Mouse (Mus musculus): ENCODE results near the gene Casq2. TPM values are rescaled to one million over a fixed set of nuclear protein-coding genes. Genes with fewer than 3 reads are reported as not detected.
A peak's percentile ranks its signal among the peaks of the same experiment; 100 is the strongest.

Casq2 gene
- polyA plus RNA-seq, 1 experiment: 49.1 TPM

DNA sequence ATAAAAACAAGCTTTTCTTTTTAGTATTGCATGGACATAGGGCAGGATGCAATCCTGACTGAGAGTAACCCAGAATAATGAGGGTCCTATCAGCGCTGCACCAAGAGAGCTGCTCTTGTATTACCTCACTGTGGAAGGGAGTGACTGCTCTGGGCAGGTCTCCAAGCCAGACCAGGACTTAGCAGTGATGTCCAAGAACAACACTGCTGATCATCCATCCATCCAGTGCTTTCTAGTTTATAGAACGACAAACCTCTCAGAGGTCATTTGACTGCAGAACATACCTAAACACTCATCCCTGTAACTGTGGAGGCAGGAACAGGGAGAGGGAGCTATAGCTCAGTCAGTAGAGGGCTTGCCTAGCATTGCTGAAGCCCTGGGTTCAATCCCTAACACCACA lies 106.4 kb downstream of the Casq2 start:
- DNase-seq: no peak
- 60% methylated on average over 2 of the region's 2 CpGs for WGBS
- H3K27ac ChIP-seq (ENCODE audit: insufficient read depth, low read length): no peak overlapping the region
- no peak overlapping the region for H3K4me3 ChIP-seq (replicated peaks; ENCODE audit: insufficient read depth, low read depth, low read length)
- no peak for TF ChIP-seq CTCF (IDR thresholded peaks at IDR 0.05; ENCODE audit: borderline replicate concordance, insufficient read depth, low read depth, low read length)
- TF ChIP-seq POLR2A (IDR thresholded peaks at IDR 0.05; ENCODE audit: borderline replicate concordance, insufficient read depth, low read length): no peak
- no peaks in the 10 kb centered on the region for H3K27me3 ChIP-seq (ENCODE audit: control insufficient read depth, insufficient read depth, low read length)
- H3K4me1 ChIP-seq (ENCODE audit: control insufficient read depth, insufficient read depth, low read length): no peaks in the 10 kb centered on the region

GRCm38 (mm10) chr3:102193488-102194290 lies 107.5 kb downstream of the Casq2 start:
- peak in 1 of 2 experiments; percentile 21 for DNase-seq
- TF ChIP-seq POLR2A (IDR thresholded peaks at IDR 0.05; ENCODE audit: borderline replicate concordance, insufficient read depth, low read length): no peak
- Histone ChIP-seq H3K27me3 (ENCODE audit: control insufficient read depth, insufficient read depth, low read length) (no peaks in the 10 kb centered on the region), H3K27ac (ENCODE audit: insufficient read depth, low read length) (no peak overlapping the region), H3K4me3 (replicated peaks; ENCODE audit: insufficient read depth, low read depth, low read length) (no peak overlapping the region), H3K4me1 (ENCODE audit: control insufficient read depth, insufficient read depth, low read length) (no peaks in the 10 kb centered on the region)
- WGBS: 44% methylated on average over 20 of the region's 20 CpGs

DNA sequence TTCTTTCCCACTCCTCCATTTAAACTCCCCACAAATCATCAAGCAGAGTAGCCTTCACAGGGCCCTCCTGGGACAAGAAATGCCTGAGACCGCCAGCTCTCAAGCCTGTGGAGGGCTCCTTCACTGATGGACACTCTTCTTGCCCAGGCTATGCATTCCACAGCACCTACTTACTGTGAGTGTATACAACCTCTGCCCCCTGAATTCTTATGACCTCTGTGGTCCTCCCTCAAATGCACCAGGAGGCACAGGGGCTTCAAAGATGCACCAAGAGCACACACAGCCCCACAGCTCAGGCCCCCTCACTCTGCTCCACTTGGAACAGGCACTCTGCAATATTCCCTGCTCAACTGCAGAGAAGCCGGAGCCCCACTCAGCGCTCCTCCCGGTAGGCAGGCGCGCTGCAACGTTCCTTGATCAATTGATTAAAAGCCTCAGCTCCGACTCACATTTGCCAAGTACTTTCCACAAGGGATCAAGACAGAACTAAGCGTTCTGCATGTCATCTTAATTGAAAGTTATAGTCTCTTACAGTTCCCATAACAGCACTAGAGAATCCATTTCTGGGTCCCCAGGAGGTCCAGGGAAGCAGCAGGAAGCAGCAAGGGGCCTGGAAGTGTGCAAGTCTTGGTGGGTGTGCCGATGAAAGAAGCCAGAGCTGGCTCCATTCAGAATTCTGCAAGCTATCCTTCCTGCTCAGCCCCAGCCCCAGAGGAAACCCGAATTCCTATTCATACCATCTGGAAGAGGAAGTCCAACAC lies 108.3 kb downstream of the Casq2 start:
- DNase-seq: no peak
- Histone ChIP-seq H3K27ac (ENCODE audit: insufficient read depth, low read length) (no peak overlapping the region), H3K4me1 (ENCODE audit: control insufficient read depth, insufficient read depth, low read length) (no peaks in the 10 kb centered on the region), H3K4me3 (replicated peaks; ENCODE audit: insufficient read depth, low read depth, low read length) (no peak overlapping the region), H3K27me3 (ENCODE audit: control insufficient read depth, insufficient read depth, low read length) (no peaks in the 10 kb centered on the region)
- WGBS: 23% methylated on average over 11 of the region's 11 CpGs
- TF ChIP-seq POLR2A (IDR thresholded peaks at IDR 0.05; ENCODE audit: borderline replicate concordance, insufficient read depth, low read length) (no peak), CTCF (IDR thresholded peaks at IDR 0.05; ENCODE audit: borderline replicate concordance, insufficient read depth, low read depth, low read length) (no peak)

GRCm38 (mm10) chr3:102195762-102196161 lies 109.5 kb downstream of the Casq2 start:
- no peak for TF ChIP-seq POLR2A (IDR thresholded peaks at IDR 0.05; ENCODE audit: borderline replicate concordance, insufficient read depth, low read length)
- TF ChIP-seq CTCF (IDR thresholded peaks at IDR 0.05; ENCODE audit: borderline replicate concordance, insufficient read depth, low read depth, low read length): no peak
- H3K27me3 ChIP-seq (ENCODE audit: control insufficient read depth, insufficient read depth, low read length): no peaks in the 10 kb centered on the region
- whole genome bisulfite sequencing: 83% methylated on average over 2 of the region's 2 CpGs
- no peak overlapping the region for H3K4me3 ChIP-seq (replicated peaks; ENCODE audit: insufficient read depth, low read depth, low read length)
- no peak for DNase-seq
- no peaks in the 10 kb centered on the region for H3K4me1 ChIP-seq (ENCODE audit: control insufficient read depth, insufficient read depth, low read length)
- H3K27ac ChIP-seq (ENCODE audit: insufficient read depth, low read length): no peak overlapping the region

Other genes starting within 250 kb of the Casq2 start
- 0.06 and 0.16 TPM in 2 replicates for gene Mab21l3, start 237.5 kb upstream of the Casq2 start, polyA plus RNA-seq (2012; rRNA removed)
- 14.7 and 14.8 TPM in 2 replicates for gene Slc22a15, start 162.0 kb upstream of the Casq2 start, polyA plus RNA-seq (2012; rRNA removed)
- 9.3 and 9.6 TPM in 2 replicates for gene Nhlh2, start 76.3 kb upstream of the Casq2 start, polyA plus RNA-seq (2012; rRNA removed)
- gene Vangl1, start 118.3 kb downstream of the Casq2 start, polyA plus RNA-seq (2012; rRNA removed): 6.8 and 8.1 TPM in 2 replicates